Mouse (Mus musculus) liver, embryonic 11.5 days (tissue): ENCODE data around the gene Gcnt2. TPM values are rescaled to one million over a fixed set of nuclear protein-coding genes. Genes with fewer than 3 reads are reported as not detected.
A peak's percentile ranks its signal among the peaks of the same experiment; 100 is the strongest.
"Not testable (repeated sequence)": the region's sequence is repeated elsewhere in the genome, so short reads cannot be mapped to it uniquely, and the experiment has no call there.

Experiments
- ATAC-seq: fragments of 200-750 bp; cut with Nextera tagmentation; replicated peaks from 2 replicates; pipeline ENCODE4 v1.8.0; 2017; ENCODE audit warnings: moderate number of reproducible peaks, mild to moderate bottlenecking, moderate TSS enrichment, moderate library complexity; ENCODE audit not compliant: low FRiP score
- DNase-seq: peaks from one replicate; pipeline ENCODE4 v3.0.0-alpha.2; 2017; ENCODE audit warnings: low spot score
- H3K27ac ChIP-seq: fragments of 300-500 bp; sonication (generic); 2 replicates; pipeline ENCODE4 v1.5.1; 2014; ENCODE audit warnings: mild to moderate bottlenecking, low read depth, low read length, control low read depth
- H3K27me3 ChIP-seq: fragments of 300-500 bp; sonication (generic); replicated peaks from 2 replicates; pipeline ENCODE4 v1.6.1; 2014; ENCODE audit warnings: low read length, mixed read lengths; ENCODE audit not compliant: control insufficient read depth, insufficient read depth
- H3K36me3 ChIP-seq: fragments of 300-500 bp; sonication (generic); 2 replicates; pipeline ENCODE4 v1.6.1; 2014; ENCODE audit warnings: mild to moderate bottlenecking, low read length, moderate library complexity, mixed read lengths; ENCODE audit not compliant: control insufficient read depth, insufficient read depth
- H3K4me1 ChIP-seq: fragments of 300-500 bp; sonication (generic); replicated peaks from 2 replicates; pipeline ENCODE4 v1.6.1; 2014; ENCODE audit warnings: low read length, mixed read lengths; ENCODE audit not compliant: control insufficient read depth, insufficient read depth
- H3K4me2 ChIP-seq: fragments of 300-500 bp; sonication (generic); 2 replicates; pipeline ENCODE4 v1.6.1; 2014; ENCODE audit warnings: mild to moderate bottlenecking, control low read depth, moderate library complexity
- H3K4me3 ChIP-seq: fragments of 300-500 bp; sonication (generic); 2 replicates; pipeline ENCODE4 v1.5.1; 2014; ENCODE audit warnings: low read depth, low read length, control low read depth
- H3K9ac ChIP-seq: fragments of 300-500 bp; sonication (generic); 2 replicates; pipeline ENCODE4 v1.6.1; 2014; ENCODE audit warnings: low read depth, low read length, control low read depth
- H3K9me3 ChIP-seq: fragments of 300-500 bp; sonication (generic); 2 replicates; pipeline ENCODE4 v1.6.1; 2016; ENCODE audit warnings: low read length, inconsistent platforms, mixed read lengths; ENCODE audit not compliant: control insufficient read depth
- WGBS: fragments of 180-500 bp; shearing (Covaris S2); extraction: QIAGEN DNeasy Blood & Tissue Kit; methylation state at CpG from one replicate; pipeline ENCODE4 v1.1.7; 2014; 5-methylcytosine and 5-hydroxymethylcytosine counted together
- polyA plus RNA-seq: library from polyadenylated mRNA; unstranded; fragments of >200 nt; fragmentation: Nextera tagmentation; extraction: Ambion mirVana; gene quantifications from 2 replicates; pipeline ENCODE4 v1.2.1, GENCODE M21; 2014

Gene Gcnt2
- polyA plus RNA-seq, 1 experiment from 2014 or later = 2.1 TPM

GRCm38 (mm10) chr13:40994487-40995263 is 135.1 kb downstream of the Gcnt2 start:
- Histone ChIP-seq H3K4me3 (no peak overlapping the region), H3K4me1 (0 out of 2 replicates have a peak, but pooled peaks cover 1% of the 10 kb centered on the region), H3K36me3 (no peaks in the 10 kb centered on the region), H3K27ac (no peak overlapping the region), H3K9me3 (no peaks in the 10 kb centered on the region), H3K4me2 (no peak overlapping the region), H3K27me3 (no peaks in the 10 kb centered on the region), H3K9ac (no peak overlapping the region)
- 31% methylated on average over 8 of the region's 8 CpGs for WGBS
- ATAC-seq (no peak), DNase-seq (no peak)

- DNase-seq, H3K36me3 ChIP-seq, H3K9me3 ChIP-seq, H3K27me3 ChIP-seq, H3K27ac ChIP-seq, H3K4me2 ChIP-seq, ATAC-seq, H3K4me3 ChIP-seq, H3K9ac ChIP-seq: not testable (repeated sequence)
- 82% methylated on average over 5 of the region's 5 CpGs for WGBS
- peaks cover 15% of the 10 kb centered on the region for H3K4me1 ChIP-seq
Measured at GRCm38 (mm10) chr13:40998537-40998936, 139.0 kb downstream of the Gcnt2 start.

GRCm38 (mm10) chr13:41000140-41000925 is 140.8 kb downstream of the Gcnt2 start:
- peak overlapping the region; percentile 86 for H3K9ac ChIP-seq
- ATAC-seq (peak; percentile 33), DNase-seq (peak; percentile 45)
- peak overlapping the region; percentile 97 for H3K27ac ChIP-seq
- H3K9me3 ChIP-seq = no peaks in the 10 kb centered on the region
- peaks cover 12% of the 10 kb centered on the region; the same call in 1 of the 2 replicates for H3K36me3 ChIP-seq
- WGBS = under 1% methylated on average over 25 of the region's 25 CpGs
- peaks cover 15% of the 10 kb centered on the region for H3K4me1 ChIP-seq
- H3K4me3 ChIP-seq = peak overlapping the region; percentile 92
- H3K27me3 ChIP-seq = no peaks in the 10 kb centered on the region
- H3K4me2 ChIP-seq = peak overlapping the region; percentile 96

GRCm38 (mm10) chr13:41000926-41001639 is 141.5 kb downstream of the Gcnt2 start, which contains the start of gene Pak1ip1:
Pak1ip1 (plus strand) TSS chr13:41001023.
- under 1% methylated on average over 58 of the region's 58 CpGs for WGBS
- peak; percentile 87 for ATAC-seq
- Histone ChIP-seq H3K4me1 (peaks cover 15% of the 10 kb centered on the region), H3K9ac (peak within 1 kb of the TSS; percentile 86), H3K36me3 (peaks cover 18% of the 10 kb centered on the region; the same call in 1 of the 2 replicates), H3K27me3 (no peaks in the 10 kb centered on the region), H3K4me3 (peak within 1 kb of the TSS; percentile 92), H3K9me3 (no peaks in the 10 kb centered on the region), H3K4me2 (peak within 1 kb of the TSS; percentile 96), H3K27ac (peak within 1 kb of the TSS; percentile 97)
- DNase-seq = peak; percentile 97

- H3K9me3 ChIP-seq = no peaks in the 10 kb centered on the region
- 69% methylated on average over 5 of the region's 5 CpGs for WGBS
- peak overlapping the region; percentile 92 for H3K4me3 ChIP-seq
- peak overlapping the region; percentile 96 for H3K4me2 ChIP-seq
- H3K9ac ChIP-seq = peak overlapping the region; percentile 31; the same call in 1 of the 2 replicates
- H3K36me3 ChIP-seq = peaks cover 25% of the 10 kb centered on the region; the same call in 1 of the 2 replicates
- H3K27me3 ChIP-seq = no peaks in the 10 kb centered on the region
- ATAC-seq (no peak), DNase-seq (no peak)
- no peak overlapping the region for H3K27ac ChIP-seq
- H3K4me1 ChIP-seq = peaks cover 15% of the 10 kb centered on the region
Measured at GRCm38 (mm10) chr13:41002001-41002400, 142.4 kb downstream of the Gcnt2 start.

- Histone ChIP-seq H3K4me1 (peaks cover 10% of the 10 kb centered on the region), H3K9me3 (no peaks in the 10 kb centered on the region), H3K4me2 (no peak overlapping the region), H3K27ac (no peak overlapping the region), H3K27me3 (no peaks in the 10 kb centered on the region), H3K36me3 (peaks cover 62% of the 10 kb centered on the region), H3K4me3 (no peak overlapping the region), H3K9ac (no peak overlapping the region)
- DNase-seq = no peak
- no peak for ATAC-seq
- 90% methylated on average over 4 of the region's 4 CpGs for WGBS
Measured at GRCm38 (mm10) chr13:41006244-41006643, 146.7 kb downstream of the Gcnt2 start.

- peaks cover under 1% of the 10 kb centered on the region; the same call in 1 of the 2 replicates for H3K4me1 ChIP-seq
- no peak for ATAC-seq
- H3K4me3 ChIP-seq = no peak overlapping the region
- no peak overlapping the region for H3K4me2 ChIP-seq
- WGBS = 92% methylated on average over 10 of the region's 10 CpGs
- no peak for DNase-seq
- no peak overlapping the region for H3K9ac ChIP-seq
- H3K27ac ChIP-seq = no peak overlapping the region
- H3K27me3 ChIP-seq = no peaks in the 10 kb centered on the region
- H3K9me3 ChIP-seq = no peaks in the 10 kb centered on the region
- peaks cover 76% of the 10 kb centered on the region for H3K36me3 ChIP-seq
Measured at GRCm38 (mm10) chr13:41008271-41008670, 148.7 kb downstream of the Gcnt2 start.

- Histone ChIP-seq H3K27ac (no peak overlapping the region), H3K36me3 (peaks cover 75% of the 10 kb centered on the region), H3K9me3 (no peaks in the 10 kb centered on the region), H3K4me3 (no peak overlapping the region), H3K4me1 (no peaks in the 10 kb centered on the region), H3K4me2 (no peak overlapping the region), H3K9ac (no peak overlapping the region), H3K27me3 (no peaks in the 10 kb centered on the region)
- DNase-seq (no peak), ATAC-seq (no peak)
- WGBS = 88% methylated on average over 8 of the region's 8 CpGs
Measured at GRCm38 (mm10) chr13:41008946-41009345, 149.4 kb downstream of the Gcnt2 start.
